Mouse (Mus musculus) intestine, embryonic 16.5 days (tissue): ENCODE measurements around the gene Sorbs2. TPM values are rescaled to one million over a fixed set of nuclear protein-coding genes. Genes with fewer than 3 reads are reported as not detected.

ENCODE experiments used
- ATAC-seq: fragments of 200-750 bp; cut with Nextera tagmentation; 2 replicates; pipeline ENCODE4 v1.8.0; 2017; ENCODE audit warnings: moderate TSS enrichment, moderate library complexity
- H3K27ac ChIP-seq: fragments of 300-500 bp; sonication (generic); 2 replicates; pipeline ENCODE4 v1.5.1; 2014; ENCODE audit warnings: mild to moderate bottlenecking, low read length
- H3K27me3 ChIP-seq: fragments of 300-500 bp; sonication (generic); replicated peaks from 2 replicates; pipeline ENCODE4 v1.6.1; 2014; ENCODE audit warnings: low read length, control low read depth, mixed read lengths; ENCODE audit not compliant: control insufficient read depth, insufficient read depth
- H3K36me3 ChIP-seq: fragments of 300-500 bp; sonication (generic); 2 replicates; pipeline ENCODE4 v1.6.1; 2014; ENCODE audit warnings: low read length, control low read depth; ENCODE audit not compliant: control insufficient read depth, insufficient read depth
- H3K4me1 ChIP-seq: fragments of 300-500 bp; sonication (generic); 2 replicates; pipeline ENCODE4 v1.6.1; 2014; ENCODE audit warnings: low read length, control low read depth, mixed read lengths; ENCODE audit not compliant: control insufficient read depth, insufficient read depth
- H3K4me2 ChIP-seq: fragments of 300-500 bp; sonication (generic); 2 replicates; pipeline ENCODE4 v1.6.1; 2014; ENCODE audit warnings: low read depth, low read length, control low read depth
- H3K4me3 ChIP-seq: fragments of 300-500 bp; sonication (generic); 2 replicates; pipeline ENCODE4 v1.5.1; 2014; ENCODE audit warnings: mild to moderate bottlenecking, low read length
- H3K9ac ChIP-seq: fragments of 300-500 bp; sonication (generic); 2 replicates; pipeline ENCODE4 v1.6.1; 2014; ENCODE audit warnings: low read depth, low read length
- H3K9me3 ChIP-seq: fragments of 300-500 bp; sonication (generic); 2 replicates; pipeline ENCODE4 v1.6.1; 2016; ENCODE audit warnings: low read length, control low read depth; ENCODE audit not compliant: control insufficient read depth
- WGBS: fragments of 180-500 bp; shearing (Covaris S2); extraction: QIAGEN DNeasy Blood & Tissue Kit; methylation state at CpG from one replicate; pipeline ENCODE4 v1.1.7; 2014; 5-methylcytosine and 5-hydroxymethylcytosine counted together
- polyA plus RNA-seq: library from polyadenylated mRNA; unstranded; fragments of >200 nt; fragmentation: Nextera tagmentation; extraction: Ambion mirVana; gene quantifications from 2 replicates; pipeline ENCODE4 v1.2.1, GENCODE M21; 2015

Sorbs2 gene
- polyA plus RNA-seq, 1 experiment from 2014 or later: 19.1 TPM

- no peak for ATAC-seq
- Histone ChIP-seq H3K4me1 (no peaks in the 10 kb centered on the region; the same call in 1 of the 2 replicates), H3K36me3 (no peaks in the 10 kb centered on the region), H3K4me3 (no peak overlapping the region), H3K9ac (no peak overlapping the region), H3K4me2 (no peak overlapping the region), H3K27me3 (no peaks in the 10 kb centered on the region), H3K27ac (no peak overlapping the region), H3K9me3 (no peaks in the 10 kb centered on the region)
- WGBS: 83% methylated on average over 5 of the region's 5 CpGs
Observed at GRCm38 (mm10) chr8:45558426-45558825, 50.8 kb downstream of the Sorbs2 start.

GRCm38 (mm10) chr8:45559176-45559820, 51.7 kb downstream of the Sorbs2 start:
- Histone ChIP-seq H3K4me2 (no peak overlapping the region), H3K36me3 (no peaks in the 10 kb centered on the region), H3K27me3 (no peaks in the 10 kb centered on the region), H3K4me3 (no peak overlapping the region), H3K4me1 (no peaks in the 10 kb centered on the region; the same call in 1 of the 2 replicates), H3K9me3 (no peaks in the 10 kb centered on the region), H3K9ac (no peak overlapping the region), H3K27ac (no peak overlapping the region)
- WGBS: 89% methylated on average over 6 of the region's 6 CpGs
- ATAC-seq: no peak

GRCm38 (mm10) chr8:45565189-45565588, 57.6 kb downstream of the Sorbs2 start:
- no peak for ATAC-seq
- H3K9me3 ChIP-seq: 0 out of 2 replicates have a peak, but pooled peaks cover 3% of the 10 kb centered on the region

GRCm38 (mm10) chr8:45570117-45570516, 62.5 kb downstream of the Sorbs2 start:
- 0 out of 2 replicates have a peak, but pooled peaks cover 3% of the 10 kb centered on the region for H3K9me3 ChIP-seq
- H3K4me1 ChIP-seq: no peaks in the 10 kb centered on the region
- H3K4me3 ChIP-seq: no peak overlapping the region
- 86% methylated on average over 4 of the region's 4 CpGs for WGBS
- ATAC-seq: no peak
- H3K9ac ChIP-seq: no peak overlapping the region
- no peak overlapping the region for H3K4me2 ChIP-seq
- H3K27me3 ChIP-seq: no peaks in the 10 kb centered on the region
- H3K36me3 ChIP-seq: no peaks in the 10 kb centered on the region
- no peak overlapping the region for H3K27ac ChIP-seq

More at GRCm38 (mm10) chr8:45565189-45565588, 57.6 kb downstream of the Sorbs2 start:
- Histone ChIP-seq H3K27ac (no peak overlapping the region), H3K4me3 (no peak overlapping the region), H3K9ac (no peak overlapping the region), H3K36me3 (no peaks in the 10 kb centered on the region), H3K27me3 (no peaks in the 10 kb centered on the region), H3K4me1 (no peaks in the 10 kb centered on the region; the same call in 1 of the 2 replicates), H3K4me2 (no peak overlapping the region)
- WGBS: 80% methylated on average over 1 of the region's 1 CpGs

- H3K27ac ChIP-seq: no peak overlapping the region
- 68% methylated on average over 7 of the region's 7 CpGs for WGBS
- H3K4me1 ChIP-seq: 0 out of 2 replicates have a peak, but pooled peaks cover 2% of the 10 kb centered on the region
- H3K9me3 ChIP-seq: no peaks in the 10 kb centered on the region
- no peaks in the 10 kb centered on the region for H3K27me3 ChIP-seq
- no peak for ATAC-seq
- H3K9ac ChIP-seq: no peak overlapping the region
- H3K4me3 ChIP-seq: no peak overlapping the region
- H3K36me3 ChIP-seq: no peaks in the 10 kb centered on the region
- no peak overlapping the region for H3K4me2 ChIP-seq
Observed at GRCm38 (mm10) chr8:45579714-45580543, 72.3 kb downstream of the Sorbs2 start.

- H3K27ac ChIP-seq: no peak overlapping the region
- WGBS: 64% methylated on average over 3 of the region's 3 CpGs
- no peak for ATAC-seq
- no peaks in the 10 kb centered on the region for H3K27me3 ChIP-seq
- no peak overlapping the region for H3K4me2 ChIP-seq
- no peak overlapping the region for H3K9ac ChIP-seq
- H3K9me3 ChIP-seq: no peaks in the 10 kb centered on the region
- H3K4me3 ChIP-seq: no peak overlapping the region
- H3K4me1 ChIP-seq: 0 out of 2 replicates have a peak, but pooled peaks cover 2% of the 10 kb centered on the region
- no peaks in the 10 kb centered on the region for H3K36me3 ChIP-seq
Observed at GRCm38 (mm10) chr8:45580544-45580866, 72.9 kb downstream of the Sorbs2 start.

GRCm38 (mm10) chr8:45583856-45584255, 76.3 kb downstream of the Sorbs2 start:
- H3K36me3 ChIP-seq: no peaks in the 10 kb centered on the region
- no peak for ATAC-seq
- H3K9me3 ChIP-seq: no peaks in the 10 kb centered on the region
- H3K27me3 ChIP-seq: no peaks in the 10 kb centered on the region
- H3K4me2 ChIP-seq: no peak overlapping the region
- H3K27ac ChIP-seq: no peak overlapping the region
- no peak overlapping the region for H3K4me3 ChIP-seq
- WGBS: 80% methylated on average over 1 of the region's 1 CpGs
- no peak overlapping the region for H3K9ac ChIP-seq
- H3K4me1 ChIP-seq: peaks cover 2% of the 10 kb centered on the region; the same call in 1 of the 2 replicates

GRCm38 (mm10) chr8:45584390-45585052, 76.9 kb downstream of the Sorbs2 start:
- H3K4me3 ChIP-seq: no peak overlapping the region
- no peaks in the 10 kb centered on the region for H3K36me3 ChIP-seq

GRCm38 (mm10) chr8:45585158-45585557, 77.6 kb downstream of the Sorbs2 start:
- H3K4me3 ChIP-seq: no peak overlapping the region
- peak; percentile 83 for ATAC-seq
- peak overlapping the region; percentile 18; the same call in 1 of the 2 replicates for H3K4me2 ChIP-seq
- no peaks in the 10 kb centered on the region for H3K9me3 ChIP-seq
- H3K27ac ChIP-seq: peak overlapping the region; percentile 75
- H3K27me3 ChIP-seq: no peaks in the 10 kb centered on the region
- no peaks in the 10 kb centered on the region for H3K36me3 ChIP-seq
- peaks cover 2% of the 10 kb centered on the region; the same call in 1 of the 2 replicates for H3K4me1 ChIP-seq
- WGBS: 43% methylated on average over 4 of the region's 4 CpGs
- H3K9ac ChIP-seq: no peak overlapping the region

More at GRCm38 (mm10) chr8:45584390-45585052, 76.9 kb downstream of the Sorbs2 start:
- Histone ChIP-seq H3K27ac (peak overlapping the region; percentile 75), H3K9me3 (no peaks in the 10 kb centered on the region), H3K27me3 (no peaks in the 10 kb centered on the region), H3K4me1 (peaks cover 2% of the 10 kb centered on the region; the same call in 1 of the 2 replicates), H3K9ac (no peak overlapping the region), H3K4me2 (peak overlapping the region; percentile 18; the same call in 1 of the 2 replicates)
- WGBS: 69% methylated on average over 9 of the region's 9 CpGs
- peak; percentile 90 for ATAC-seq
